Mouse (Mus musculus) forebrain, embryonic 10.5 days (tissue): ENCODE results near the gene Numbl. TPM values are rescaled to one million over a fixed set of nuclear protein-coding genes. Genes with fewer than 3 reads are reported as not detected.

ENCODE experiments used
- DNase-seq: peaks from one replicate; pipeline ENCODE4 v3.0.0-alpha.2; 2017; ENCODE audit warnings: low spot score; ENCODE audit errors: extremely low spot score
- H3K27ac ChIP-seq: fragments of 300-500 bp; sonication (generic); 2 replicates; pipeline ENCODE4 v1.5.1; 2016; ENCODE audit warnings: mild to moderate bottlenecking
- H3K27me3 ChIP-seq: fragments of 300-500 bp; sonication (generic); 2 replicates; pipeline ENCODE4 v1.6.1; 2016; ENCODE audit warnings: mild to moderate bottlenecking; ENCODE audit not compliant: poor library complexity, severe bottlenecking
- H3K36me3 ChIP-seq: fragments of 300-500 bp; sonication (generic); replicated peaks from 2 replicates; pipeline ENCODE4 v1.6.1; 2016; ENCODE audit warnings: mild to moderate bottlenecking, moderate library complexity
- H3K4me1 ChIP-seq: fragments of 300-500 bp; sonication (generic); 2 replicates; pipeline ENCODE4 v1.6.1; 2016
- H3K4me3 ChIP-seq: fragments of 300-500 bp; sonication (generic); 2 replicates; pipeline ENCODE4 v1.5.1; 2016; ENCODE audit warnings: mild to moderate bottlenecking, moderate library complexity
- H3K9me3 ChIP-seq: fragments of 300-500 bp; sonication (generic); 2 replicates; pipeline ENCODE4 v1.6.1; 2016; ENCODE audit warnings: mild to moderate bottlenecking, moderate library complexity
- WGBS: fragments of 180-500 bp; shearing (Covaris S2); methylation state at CpG from one replicate; pipeline ENCODE4 v1.1.7; 2016; 5-methylcytosine and 5-hydroxymethylcytosine counted together
- polyA plus RNA-seq: library from polyadenylated mRNA; unstranded; fragments of >200 nt; fragmentation: Nextera tagmentation; extraction: Ambion mirVana; gene quantifications from 2 replicates; pipeline ENCODE4 v1.2.1, GENCODE M21; 2016

Gene Numbl
- polyA plus RNA-seq, 1 experiment from 2014 or later = 15.6 TPM

GRCm38 (mm10) chr7:27277191-27277590, 19.0 kb downstream of the Numbl start:
- Histone ChIP-seq H3K27me3 (no peaks in the 10 kb centered on the region), H3K36me3 (peaks cover 91% of the 10 kb centered on the region), H3K9me3 (no peaks in the 10 kb centered on the region), H3K4me1 (peaks cover 6% of the 10 kb centered on the region; the same call in 1 of the 2 replicates), H3K27ac (no peak overlapping the region), H3K4me3 (no peak overlapping the region)
- no peak for DNase-seq
- WGBS = 94% methylated on average over 3 of the region's 3 CpGs

- WGBS = 73% methylated on average over 13 of the region's 13 CpGs
- DNase-seq = no peak
- H3K36me3 ChIP-seq = peaks cover 55% of the 10 kb centered on the region
- no peaks in the 10 kb centered on the region for H3K9me3 ChIP-seq
- H3K4me1 ChIP-seq = peaks cover 17% of the 10 kb centered on the region
- H3K4me3 ChIP-seq = no peak overlapping the region
- no peak overlapping the region for H3K27ac ChIP-seq
- peaks cover 22% of the 10 kb centered on the region for H3K27me3 ChIP-seq
Measured at GRCm38 (mm10) chr7:27281717-27282116, 23.5 kb downstream of the Numbl start.

DNA sequence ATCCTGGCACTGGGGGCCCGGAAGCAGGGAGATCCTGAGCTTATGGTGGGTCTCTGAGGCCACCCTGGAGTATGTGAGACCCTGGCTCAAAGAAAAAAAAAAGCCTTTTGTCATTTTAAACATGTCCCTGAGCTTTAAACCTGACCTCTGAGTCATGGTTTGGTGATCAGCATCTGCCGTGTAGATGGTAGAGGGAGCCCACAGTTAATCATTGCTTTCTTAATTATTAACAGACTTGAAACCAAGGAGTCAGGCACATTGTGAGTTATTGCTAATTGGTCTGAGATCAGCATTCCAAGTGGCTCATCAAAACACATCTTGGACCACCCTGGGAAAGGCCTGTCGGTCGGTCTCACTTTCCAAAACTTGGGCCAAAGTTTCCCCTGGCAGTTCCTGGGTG, 24.0 kb downstream of the Numbl start:
- H3K9me3 ChIP-seq = no peaks in the 10 kb centered on the region
- H3K36me3 ChIP-seq = peaks cover 50% of the 10 kb centered on the region

DNA sequence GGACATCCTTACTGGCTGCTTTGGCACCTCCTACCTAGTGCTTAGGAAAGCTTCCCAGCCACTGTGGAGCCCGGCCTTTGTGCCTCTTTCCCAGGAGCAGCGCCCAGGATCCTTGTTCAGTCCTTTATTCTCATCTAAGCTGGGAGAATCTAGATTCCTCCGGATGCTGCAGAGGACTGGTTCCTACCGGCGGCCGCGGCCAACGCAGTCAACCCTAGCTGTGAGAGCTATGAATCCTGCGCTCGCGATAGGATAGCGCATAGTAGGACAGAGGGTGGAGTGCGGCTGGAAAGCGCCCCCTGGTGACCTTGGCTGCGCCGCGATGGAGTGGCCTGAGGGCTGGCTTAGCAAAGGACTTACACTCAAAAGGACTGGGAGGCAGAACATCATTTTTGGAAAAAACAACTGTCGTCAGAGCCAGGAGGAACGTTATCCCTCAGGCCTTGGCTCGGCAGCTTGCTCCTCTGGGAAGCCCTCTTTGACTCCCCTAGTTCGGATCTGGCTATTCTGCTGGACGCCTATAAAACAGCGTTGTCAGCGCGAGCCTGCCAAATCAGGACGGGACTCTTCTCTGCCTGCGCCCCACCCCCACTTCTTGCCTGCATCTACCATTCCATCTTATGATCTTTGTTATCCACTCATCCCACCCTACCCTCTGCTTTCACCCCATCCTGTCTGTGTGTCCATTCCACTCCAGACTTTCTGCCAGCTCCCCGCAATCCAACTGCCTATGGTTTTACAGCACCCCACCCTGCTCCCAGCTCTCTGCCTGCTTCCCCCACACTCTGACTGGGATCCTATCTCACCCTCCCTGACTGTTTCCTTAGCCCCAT, 26.8 kb downstream of the Numbl start:
- DNase-seq = peak; percentile 53
- peaks cover 17% of the 10 kb centered on the region for H3K4me1 ChIP-seq
- peak overlapping the region; percentile 33 for H3K4me3 ChIP-seq
- 1% methylated on average over 28 of the region's 28 CpGs for WGBS
- peaks cover 23% of the 10 kb centered on the region for H3K36me3 ChIP-seq
- H3K27me3 ChIP-seq = peaks cover 24% of the 10 kb centered on the region
- peak overlapping the region; percentile 65 for H3K27ac ChIP-seq
- H3K9me3 ChIP-seq = no peaks in the 10 kb centered on the region

More for the DNA sequence above, 24.0 kb downstream of the Numbl start:
- WGBS = 73% methylated on average over 4 of the region's 4 CpGs
- Histone ChIP-seq H3K4me1 (peaks cover 17% of the 10 kb centered on the region), H3K4me3 (no peak overlapping the region), H3K27me3 (peaks cover 24% of the 10 kb centered on the region), H3K27ac (no peak overlapping the region)
- DNase-seq = no peak

DNA sequence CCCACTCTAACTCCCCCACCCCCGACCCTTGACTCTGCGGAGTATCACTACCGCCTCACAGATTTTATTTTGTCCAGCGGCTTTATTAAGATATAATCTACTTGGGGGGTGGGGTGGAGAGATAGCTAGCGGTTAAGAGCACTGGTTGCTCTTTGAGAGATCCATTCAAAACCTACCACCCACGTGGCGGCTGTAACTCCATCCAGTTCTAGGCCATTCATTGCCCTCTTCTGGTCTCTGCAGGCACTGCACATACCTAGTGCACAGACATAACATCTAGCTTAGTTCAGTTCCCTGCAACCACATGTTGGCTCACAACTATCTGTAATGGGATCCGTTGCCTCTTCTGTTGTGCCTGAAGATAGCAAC, 27.4 kb downstream of the Numbl start:
- peaks cover 24% of the 10 kb centered on the region for H3K27me3 ChIP-seq
- H3K36me3 ChIP-seq = peaks cover 18% of the 10 kb centered on the region
- H3K9me3 ChIP-seq = no peaks in the 10 kb centered on the region; the same call in 1 of the 2 replicates
- peak overlapping the region; percentile 33 for H3K4me3 ChIP-seq
- peak; percentile 72 for DNase-seq
- H3K4me1 ChIP-seq = peaks cover 17% of the 10 kb centered on the region
- WGBS = 4% methylated on average over 8 of the region's 8 CpGs
- peak overlapping the region; percentile 65 for H3K27ac ChIP-seq

DNA sequence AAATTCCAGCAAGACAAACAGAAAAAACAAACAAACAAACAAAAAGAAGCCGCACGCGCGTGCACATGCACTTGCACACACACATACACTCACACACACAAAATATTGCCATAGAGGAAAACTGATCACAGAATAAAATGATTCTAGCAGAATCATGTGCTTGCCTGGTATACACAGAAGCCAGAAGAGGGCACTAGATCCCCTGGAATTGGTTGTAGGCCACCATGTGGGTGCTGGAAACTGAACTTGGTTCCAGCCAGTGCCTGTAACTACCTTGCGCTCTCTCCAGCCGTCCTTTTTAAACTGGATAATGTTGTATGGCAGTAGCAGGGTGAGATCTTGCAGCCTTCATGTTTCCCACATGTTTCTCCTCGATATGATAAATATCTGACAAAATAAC, 30.5 kb downstream of the Numbl start:
- WGBS = 90% methylated on average over 7 of the region's 7 CpGs
- H3K4me3 ChIP-seq = no peak overlapping the region
- H3K4me1 ChIP-seq = peaks cover 13% of the 10 kb centered on the region

GRCm38 (mm10) chr7:27290555-27290954, 32.3 kb downstream of the Numbl start:
- H3K4me1 ChIP-seq = peaks cover under 1% of the 10 kb centered on the region
- no peak for DNase-seq
- peaks cover 9% of the 10 kb centered on the region; the same call in 1 of the 2 replicates for H3K27me3 ChIP-seq
- H3K4me3 ChIP-seq = no peak overlapping the region
- H3K9me3 ChIP-seq = peaks cover 4% of the 10 kb centered on the region; the same call in 1 of the 2 replicates
- 77% methylated on average over 2 of the region's 2 CpGs for WGBS
- H3K36me3 ChIP-seq = no peaks in the 10 kb centered on the region
- no peak overlapping the region for H3K27ac ChIP-seq

More for the DNA sequence above, 30.5 kb downstream of the Numbl start:
- no peak for DNase-seq
- H3K27ac ChIP-seq = no peak overlapping the region
- no peaks in the 10 kb centered on the region for H3K36me3 ChIP-seq
- H3K27me3 ChIP-seq = peaks cover 24% of the 10 kb centered on the region
- H3K9me3 ChIP-seq = peaks cover 4% of the 10 kb centered on the region; the same call in 1 of the 2 replicates

GRCm38 (mm10) chr7:27291795-27292466, 33.7 kb downstream of the Numbl start:
- Histone ChIP-seq H3K36me3 (no peaks in the 10 kb centered on the region), H3K9me3 (peaks cover 5% of the 10 kb centered on the region; the same call in 1 of the 2 replicates), H3K4me1 (no peaks in the 10 kb centered on the region), H3K27ac (no peak overlapping the region), H3K27me3 (0 out of 2 replicates have a peak, but pooled peaks cover under 1% of the 10 kb centered on the region), H3K4me3 (no peak overlapping the region)
- 74% methylated on average over 12 of the region's 12 CpGs for WGBS
- no peak for DNase-seq

DNA sequence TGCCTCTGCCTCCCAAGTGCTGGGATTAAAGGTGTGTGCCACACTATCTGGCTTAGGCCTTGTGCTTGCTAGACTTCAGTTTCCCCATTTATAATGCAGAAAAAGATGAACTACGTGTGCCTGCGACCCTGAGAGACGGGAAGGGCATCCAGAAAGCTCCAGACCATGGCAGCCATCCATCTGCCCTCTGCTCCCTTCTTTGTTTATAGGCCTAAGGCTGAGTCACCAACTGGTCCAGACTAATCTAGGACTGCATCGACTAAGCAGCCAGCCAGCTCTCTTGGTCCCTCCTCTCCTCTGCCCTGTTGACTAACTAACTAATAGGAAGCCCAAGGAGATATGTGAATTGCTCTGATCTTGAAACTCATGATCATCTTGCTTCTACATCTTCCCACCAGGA, 37.7 kb downstream of the Numbl start:
- DNase-seq = no peak
- Histone ChIP-seq H3K27me3 (no peaks in the 10 kb centered on the region), H3K27ac (no peak overlapping the region), H3K9me3 (peaks cover 8% of the 10 kb centered on the region; the same call in 1 of the 2 replicates), H3K4me3 (no peak overlapping the region), H3K4me1 (no peaks in the 10 kb centered on the region), H3K36me3 (no peaks in the 10 kb centered on the region)
- WGBS = 85% methylated on average over 4 of the region's 4 CpGs

- Histone ChIP-seq H3K27me3 (no peaks in the 10 kb centered on the region), H3K4me3 (no peak overlapping the region), H3K9me3 (peaks cover 8% of the 10 kb centered on the region; the same call in 1 of the 2 replicates), H3K36me3 (no peaks in the 10 kb centered on the region), H3K27ac (no peak overlapping the region), H3K4me1 (no peaks in the 10 kb centered on the region)
- WGBS = 93% methylated on average over 4 of the region's 4 CpGs
- no peak for DNase-seq
Measured at GRCm38 (mm10) chr7:27296518-27296917, 38.3 kb downstream of the Numbl start.

GRCm38 (mm10) chr7:27298033-27298610, 39.9 kb downstream of the Numbl start:
- no peak overlapping the region for H3K4me3 ChIP-seq

DNA sequence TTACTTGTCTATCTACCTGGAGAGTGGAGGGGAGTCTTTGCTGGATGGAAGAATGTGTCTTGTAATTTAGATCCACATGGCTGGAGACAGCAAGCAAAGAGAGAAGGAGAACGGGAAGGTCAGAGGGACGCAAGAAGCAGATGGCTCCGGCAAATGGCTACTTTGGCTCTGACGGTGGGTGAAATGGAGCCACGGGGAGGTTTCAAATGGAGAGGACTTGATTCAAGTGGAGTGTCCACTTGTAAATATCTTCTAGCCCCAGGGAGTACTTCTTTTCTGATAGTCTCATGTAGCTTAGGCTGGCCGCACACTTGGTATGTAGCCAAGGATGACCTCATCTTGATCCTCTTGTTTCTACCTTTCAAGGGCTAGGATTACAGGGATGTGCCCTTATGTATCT, 40.6 kb downstream of the Numbl start:
- H3K27ac ChIP-seq = no peak overlapping the region
- no peaks in the 10 kb centered on the region for H3K4me1 ChIP-seq
- no peaks in the 10 kb centered on the region for H3K36me3 ChIP-seq
- H3K27me3 ChIP-seq = peaks cover 10% of the 10 kb centered on the region; the same call in 1 of the 2 replicates
- peaks cover 4% of the 10 kb centered on the region; the same call in 1 of the 2 replicates for H3K9me3 ChIP-seq
- no peak overlapping the region for H3K4me3 ChIP-seq
- whole genome bisulfite sequencing = 96% methylated on average over 6 of the region's 6 CpGs
- DNase-seq = no peak

More at GRCm38 (mm10) chr7:27298033-27298610, 39.9 kb downstream of the Numbl start:
- no peak for DNase-seq
- H3K9me3 ChIP-seq = peaks cover 8% of the 10 kb centered on the region; the same call in 1 of the 2 replicates
- peaks cover 3% of the 10 kb centered on the region; the same call in 1 of the 2 replicates for H3K27me3 ChIP-seq
- 89% methylated on average over 16 of the region's 16 CpGs for WGBS
- no peaks in the 10 kb centered on the region for H3K36me3 ChIP-seq
- H3K27ac ChIP-seq = no peak overlapping the region
- H3K4me1 ChIP-seq = no peaks in the 10 kb centered on the region
